Mouse (Mus musculus) testis, adult 2 months (tissue): ENCODE results near the gene Jade1. TPM values are rescaled to one million over a fixed set of nuclear protein-coding genes. Genes with fewer than 3 reads are reported as not detected.
A peak's percentile ranks its signal among the peaks of the same experiment; 100 is the strongest.

Source experiments
- H3K27ac ChIP-seq: fragments of 200-500 bp; 2 replicates; pipeline ENCODE4 v1.5.1; 2012; ENCODE audit warnings: low read depth, low read length; ENCODE audit not compliant: control insufficient read depth, insufficient read depth
- H3K27me3 ChIP-seq: fragments of 200-500 bp; 2 replicates; pipeline ENCODE4 v1.6.1; 2012; ENCODE audit warnings: mild to moderate bottlenecking, low read length, moderate library complexity; ENCODE audit not compliant: control insufficient read depth, insufficient read depth
- H3K36me3 ChIP-seq: fragments of 200-500 bp; 2 replicates; pipeline ENCODE4 v1.6.1; 2012; ENCODE audit warnings: mild to moderate bottlenecking, low read length; ENCODE audit not compliant: control insufficient read depth, insufficient read depth
- H3K4me1 ChIP-seq: fragments of 200-500 bp; 2 replicates; pipeline ENCODE4 v1.6.1; 2012; ENCODE audit warnings: low read length; ENCODE audit not compliant: control insufficient read depth, insufficient read depth
- H3K4me3 ChIP-seq: fragments of 200-500 bp; 2 replicates; pipeline ENCODE4 v1.5.1; 2012; ENCODE audit warnings: low read depth, mild to moderate bottlenecking, low read length, moderate library complexity, mixed read lengths; ENCODE audit not compliant: control insufficient read depth
- CTCF ChIP-seq: fragments of 200-500 bp; IDR thresholded peaks from 2 replicates; pipeline ENCODE4 v1.5.1; 2012; ENCODE audit warnings: low read depth, mild to moderate bottlenecking, inconsistent platforms, low read length, moderate library complexity; ENCODE audit not compliant: control insufficient read depth, insufficient read depth, insufficient replicate concordance
- POLR2A ChIP-seq: fragments of 200-500 bp; IDR thresholded peaks from 2 replicates; pipeline ENCODE4 v1.6.1; 2012; ENCODE audit warnings: low read depth, mild to moderate bottlenecking, inconsistent platforms, low read length, moderate library complexity; ENCODE audit not compliant: control insufficient read depth
- polyA plus RNA-seq: library from polyadenylated mRNA; depleted of rRNA; stranded (reverse); fragments of >200 nt; gene quantifications from 2 replicates; pipeline ENCODE4 v1.2.3, GENCODE M21; 2012

The Jade1 gene
- polyA plus RNA-seq, 1 experiment: 9.1 TPM

GRCm38 (mm10) chr3:41560489-41560888 is 5.0 kb downstream of the Jade1 start:
- Histone ChIP-seq H3K4me3 (no peak overlapping the region), H3K27ac (no peak overlapping the region), H3K4me1 (peaks cover 14% of the 10 kb centered on the region), H3K27me3 (no peaks in the 10 kb centered on the region), H3K36me3 (no peaks in the 10 kb centered on the region)
- TF ChIP-seq CTCF (no peak), POLR2A (no peak)

GRCm38 (mm10) chr3:41561787-41562186 is 6.3 kb downstream of the Jade1 start:
- no peak overlapping the region for H3K27ac ChIP-seq
- H3K4me3 ChIP-seq: no peak overlapping the region
- H3K27me3 ChIP-seq: no peaks in the 10 kb centered on the region
- TF ChIP-seq POLR2A (no peak), CTCF (no peak)
- H3K36me3 ChIP-seq: no peaks in the 10 kb centered on the region
- peaks cover 13% of the 10 kb centered on the region for H3K4me1 ChIP-seq

- peak overlapping the region; percentile 65 for H3K27ac ChIP-seq
- no peaks in the 10 kb centered on the region for H3K27me3 ChIP-seq
- no peaks in the 10 kb centered on the region for H3K36me3 ChIP-seq
- peak overlapping the region; percentile 88 for H3K4me3 ChIP-seq
- H3K4me1 ChIP-seq: peaks cover 13% of the 10 kb centered on the region
- TF ChIP-seq POLR2A (no peak), CTCF (no peak)
These were observed 7.8 kb downstream of the Jade1 start for GRCm38 (mm10) chr3:41563211-41563931.

- TF ChIP-seq CTCF (no peak), POLR2A (no peak)
- Histone ChIP-seq H3K4me1 (peaks cover 13% of the 10 kb centered on the region), H3K36me3 (no peaks in the 10 kb centered on the region), H3K4me3 (peak overlapping the region; percentile 88), H3K27ac (peak overlapping the region; percentile 65), H3K27me3 (no peaks in the 10 kb centered on the region)
These were observed 8.5 kb downstream of the Jade1 start for GRCm38 (mm10) chr3:41563997-41564396.

- Histone ChIP-seq H3K27ac (peak overlapping the region; percentile 77), H3K27me3 (no peaks in the 10 kb centered on the region), H3K4me3 (peak overlapping the region; percentile 88), H3K36me3 (no peaks in the 10 kb centered on the region), H3K4me1 (peaks cover 13% of the 10 kb centered on the region)
- TF ChIP-seq CTCF (no peak), POLR2A (no peak; the same call in 1 of the 2 replicates)
These were observed 9.1 kb downstream of the Jade1 start for GRCm38 (mm10) chr3:41564471-41565213.

GRCm38 (mm10) chr3:41565410-41565823 is 9.9 kb downstream of the Jade1 start:
- H3K4me1 ChIP-seq: peaks cover 13% of the 10 kb centered on the region
- peak overlapping the region; percentile 82 for H3K4me3 ChIP-seq
- no peaks in the 10 kb centered on the region for H3K27me3 ChIP-seq
- TF ChIP-seq POLR2A (peak; percentile 48), CTCF (no peak)
- H3K36me3 ChIP-seq: no peaks in the 10 kb centered on the region
- H3K27ac ChIP-seq: peak overlapping the region; percentile 77

- H3K27me3 ChIP-seq: no peaks in the 10 kb centered on the region
- TF ChIP-seq CTCF (no peak), POLR2A (no peak)
- H3K4me1 ChIP-seq: peaks cover 13% of the 10 kb centered on the region
- peak overlapping the region; percentile 56 for H3K27ac ChIP-seq
- peak overlapping the region; percentile 82 for H3K4me3 ChIP-seq
- H3K36me3 ChIP-seq: no peaks in the 10 kb centered on the region
These were observed 10.4 kb downstream of the Jade1 start for GRCm38 (mm10) chr3:41565955-41566354.
